Mouse (Mus musculus) spleen, adult 2 months (tissue): ENCODE measurements around the gene Slc15a1. TPM values are rescaled to one million over a fixed set of nuclear protein-coding genes. Genes with fewer than 3 reads are reported as not detected.
"Not testable (repeated sequence)": the region's sequence is repeated elsewhere in the genome, so short reads cannot be mapped to it uniquely, and the experiment has no call there.

ENCODE experiments used
- DNase-seq, 2 experiments: peaks; one replicate each; pipeline versions ENCODE4 v3.0.0 to v3.0.0-alpha.2; 2012 to 2021; ENCODE audit warnings: low spot score in 2 of 2, low read depth in 1 of 2
- H3K27ac ChIP-seq: fragments of 200-500 bp; 2 replicates; pipeline ENCODE4 v1.5.1; 2012; ENCODE audit warnings: low read length, inconsistent platforms; ENCODE audit not compliant: insufficient read depth
- H3K27me3 ChIP-seq: fragments of 200-500 bp; 2 replicates; pipeline ENCODE4 v1.6.1; 2012; ENCODE audit warnings: mild to moderate bottlenecking, moderate library complexity, low read length, inconsistent platforms; ENCODE audit not compliant: control insufficient read depth, insufficient read depth
- H3K36me3 ChIP-seq: fragments of 200-500 bp; 2 replicates; pipeline ENCODE4 v1.6.1; 2012; ENCODE audit warnings: mild to moderate bottlenecking, low read length, inconsistent platforms; ENCODE audit not compliant: control insufficient read depth, insufficient read depth
- H3K4me1 ChIP-seq: fragments of 200-500 bp; 2 replicates; pipeline ENCODE4 v1.6.1; 2011; ENCODE audit warnings: inconsistent platforms; ENCODE audit not compliant: control insufficient read depth, insufficient read depth, insufficient read length
- H3K4me3 ChIP-seq: fragments of 200-500 bp; 2 replicates; pipeline ENCODE4 v1.5.1; 2011; ENCODE audit warnings: mild to moderate bottlenecking, inconsistent platforms; ENCODE audit not compliant: insufficient read depth, insufficient read length; ENCODE audit errors: extremely low read depth
- CTCF ChIP-seq: fragments of 200-500 bp; IDR thresholded peaks from 2 replicates; pipeline ENCODE4 v1.5.1; 2011; ENCODE audit warnings: mild to moderate bottlenecking, inconsistent platforms; ENCODE audit not compliant: insufficient read depth, insufficient read length, insufficient replicate concordance; ENCODE audit errors: extremely low read depth
- POLR2A ChIP-seq: fragments of 200-500 bp; IDR thresholded peaks from 2 replicates; pipeline ENCODE4 v1.6.1; 2011; ENCODE audit warnings: low read depth, low read length, inconsistent platforms
- WGBS: fragments of 180-500 bp; shearing (Covaris S2); methylation state at CpG from one replicate; pipeline ENCODE4 v1.1.7; 2018; 5-methylcytosine and 5-hydroxymethylcytosine counted together
- polyA plus RNA-seq: library from polyadenylated mRNA; depleted of rRNA; stranded (reverse); fragments of >200 nt; gene quantifications from 2 replicates; pipeline ENCODE4 v1.2.3, GENCODE M21; 2012; rRNA removed

Slc15a1 gene
- polyA plus RNA-seq, 1 experiment: not detected

DNA sequence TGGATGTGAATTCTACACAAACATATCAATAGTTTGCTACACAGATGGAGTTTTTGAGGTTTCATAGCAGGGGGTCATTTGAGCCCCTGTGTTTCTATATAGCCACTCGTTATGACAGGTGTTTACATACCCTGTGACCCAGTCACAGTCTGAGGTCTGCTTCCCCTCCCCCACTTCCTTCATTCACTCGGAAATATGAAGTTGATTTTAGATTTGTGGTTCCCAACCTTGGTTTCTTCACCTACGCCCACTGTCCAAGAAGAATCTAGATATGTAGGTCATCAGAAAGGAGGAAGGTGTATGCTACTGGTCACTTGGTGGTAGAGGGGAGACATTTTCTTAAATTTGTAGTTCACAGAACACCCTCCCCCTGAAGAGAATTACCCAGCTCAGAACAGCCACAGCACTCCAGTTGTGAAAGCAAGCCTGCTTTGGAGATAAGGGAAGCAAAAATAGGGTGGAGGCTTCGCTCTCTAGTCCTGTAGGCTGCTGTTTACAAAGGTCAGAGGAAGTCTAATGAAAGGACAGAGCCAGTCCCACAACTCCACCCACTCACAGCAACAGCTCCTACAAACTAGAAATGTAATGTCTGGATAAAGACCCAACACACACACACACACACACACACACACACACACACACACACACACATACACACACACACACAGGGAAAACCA, 82.2 kb downstream of the Slc15a1 start:
- 5% methylated on average over 4 of the region's 4 CpGs for WGBS
- Histone ChIP-seq H3K36me3 (no peaks in the 10 kb centered on the region), H3K4me3 (no peak overlapping the region), H3K27ac (peak overlapping the region; percentile 53), H3K4me1 (peaks cover 18% of the 10 kb centered on the region; the same call in 1 of the 2 replicates), H3K27me3 (no peaks in the 10 kb centered on the region)
- DNase-seq: peak in 1 of 2 experiments; percentile 27
- TF ChIP-seq CTCF: no peak
- no peak for TF ChIP-seq POLR2A

DNA sequence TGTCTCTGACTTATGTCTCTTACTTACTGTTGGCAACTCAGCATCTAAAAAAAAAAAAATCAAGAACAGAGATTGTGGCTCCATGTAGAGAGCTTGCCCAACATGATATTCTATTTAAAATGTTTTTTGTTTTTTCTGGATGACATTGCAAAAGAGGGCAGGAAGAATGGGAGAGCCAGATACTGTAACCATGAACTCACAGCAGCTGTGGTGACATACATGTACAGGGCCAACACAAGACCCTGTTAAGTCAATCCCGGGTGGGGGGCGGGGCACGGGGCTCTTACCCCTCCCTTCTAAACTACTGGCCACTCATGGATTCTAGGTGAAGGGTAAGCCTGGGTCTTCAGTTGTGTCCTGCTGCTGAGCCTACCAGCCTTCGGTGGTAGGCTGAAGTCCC, 83.1 kb downstream of the Slc15a1 start:
- TF ChIP-seq CTCF (no peak), POLR2A (no peak)
- Histone ChIP-seq H3K27me3 (no peaks in the 10 kb centered on the region), H3K4me1 (peaks cover 18% of the 10 kb centered on the region; the same call in 1 of the 2 replicates), H3K4me3 (no peak overlapping the region), H3K27ac (peak overlapping the region; percentile 33), H3K36me3 (no peaks in the 10 kb centered on the region)
- DNase-seq: no peak
- 81% methylated on average over 4 of the region's 4 CpGs for WGBS

DNA sequence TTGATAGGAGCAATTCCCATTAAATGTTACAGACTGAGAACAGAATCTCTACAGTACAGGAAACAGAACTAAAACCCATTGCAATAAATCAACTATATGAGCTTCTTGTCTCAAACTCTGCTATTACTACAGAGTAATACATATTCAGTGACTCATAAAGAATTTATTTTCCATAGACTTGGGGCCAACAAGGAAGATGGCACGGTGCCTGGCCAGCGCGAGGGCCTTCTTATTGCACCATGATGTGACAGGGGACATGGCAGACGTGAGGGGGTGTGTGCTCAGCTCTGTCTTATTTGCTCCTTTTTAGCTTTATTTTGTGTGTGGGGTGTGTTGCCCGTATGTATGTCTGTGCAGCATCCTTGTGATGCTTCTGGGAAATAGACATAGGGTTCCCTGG, 87.5 kb downstream of the Slc15a1 start:
- WGBS: 76% methylated on average over 5 of the region's 5 CpGs
- Histone ChIP-seq H3K36me3 (no peaks in the 10 kb centered on the region), H3K4me3 (no peak overlapping the region), H3K4me1 (peaks cover 5% of the 10 kb centered on the region; the same call in 1 of the 2 replicates), H3K27ac (no peak overlapping the region), H3K27me3 (no peaks in the 10 kb centered on the region)
- DNase-seq: no peak
- TF ChIP-seq POLR2A: no peak
- no peak for TF ChIP-seq CTCF

DNA sequence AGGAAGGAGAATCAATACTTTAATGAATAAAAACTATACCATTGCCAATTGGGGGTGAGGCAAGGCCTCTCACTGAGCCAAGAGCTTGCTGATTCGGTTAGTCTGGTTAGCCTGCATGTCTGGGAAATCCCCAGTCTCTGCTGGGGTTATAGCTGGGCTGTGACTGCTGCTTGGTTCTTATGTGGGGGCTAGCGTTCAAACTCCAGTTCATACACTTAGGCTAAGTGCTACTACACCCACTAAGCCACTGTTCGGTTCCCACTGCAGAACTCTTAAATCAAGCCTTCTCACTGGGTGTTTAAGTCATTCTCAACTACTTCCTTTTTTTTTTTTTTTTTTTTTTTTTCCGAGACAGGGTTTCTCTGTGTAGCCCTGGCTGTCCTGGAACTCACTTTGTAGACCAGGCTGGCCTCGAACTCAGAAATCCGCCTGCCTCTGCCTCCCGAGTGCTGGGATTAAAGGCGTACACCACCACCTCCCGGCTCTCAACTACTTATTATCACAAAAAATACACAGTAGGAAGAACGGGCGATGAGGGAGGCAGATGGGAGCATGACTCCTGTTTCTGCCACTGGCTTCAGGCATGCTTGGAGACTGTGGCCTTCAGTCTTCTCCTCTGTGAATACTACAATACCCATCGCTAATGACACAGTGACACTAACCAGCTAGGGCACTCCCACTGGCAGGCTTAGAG, 88.3 kb downstream of the Slc15a1 start:
- H3K4me3 ChIP-seq: no peak overlapping the region
- no peaks in the 10 kb centered on the region for H3K4me1 ChIP-seq
- H3K27ac ChIP-seq: no peak overlapping the region
- no peak for DNase-seq
- TF ChIP-seq POLR2A (no peak), CTCF (no peak)
- no peaks in the 10 kb centered on the region for H3K36me3 ChIP-seq
- H3K27me3 ChIP-seq: no peaks in the 10 kb centered on the region
- WGBS: 63% methylated on average over 11 of the region's 12 CpGs

DNA sequence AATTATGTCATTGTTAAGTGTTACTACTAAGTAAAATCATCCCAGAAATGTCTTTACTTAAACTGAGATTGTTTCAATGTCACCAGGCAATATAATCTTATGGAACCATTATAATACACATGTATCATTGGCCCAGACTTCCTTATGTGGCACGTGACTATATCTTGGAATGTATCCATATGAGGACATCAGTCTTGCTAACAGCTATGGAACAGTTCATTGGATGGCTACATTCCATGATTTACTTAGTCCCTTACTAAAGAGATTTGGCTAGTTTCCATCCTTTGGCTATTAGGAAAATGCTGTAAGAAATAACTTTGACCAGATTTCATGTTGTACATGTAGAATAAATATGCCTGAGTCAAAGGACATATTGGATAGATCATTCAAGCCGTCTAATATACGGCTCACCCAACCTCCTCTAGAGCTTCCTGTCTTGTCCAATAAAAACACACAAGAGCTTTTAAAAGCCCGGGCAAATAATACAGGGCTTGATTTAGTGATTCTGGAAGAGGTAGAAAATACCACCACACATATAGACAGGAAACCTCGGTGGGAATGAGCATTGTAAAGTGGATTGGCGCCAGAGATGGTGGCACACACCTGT, 90.3 kb downstream of the Slc15a1 start:
- 78% methylated on average over 6 of the region's 6 CpGs for WGBS
- Histone ChIP-seq H3K36me3 (no peaks in the 10 kb centered on the region), H3K4me3 (no peak overlapping the region), H3K27ac (no peak overlapping the region), H3K27me3 (no peaks in the 10 kb centered on the region), H3K4me1 (no peaks in the 10 kb centered on the region)
- TF ChIP-seq POLR2A (no peak), CTCF (no peak)
- DNase-seq: no peak

DNA sequence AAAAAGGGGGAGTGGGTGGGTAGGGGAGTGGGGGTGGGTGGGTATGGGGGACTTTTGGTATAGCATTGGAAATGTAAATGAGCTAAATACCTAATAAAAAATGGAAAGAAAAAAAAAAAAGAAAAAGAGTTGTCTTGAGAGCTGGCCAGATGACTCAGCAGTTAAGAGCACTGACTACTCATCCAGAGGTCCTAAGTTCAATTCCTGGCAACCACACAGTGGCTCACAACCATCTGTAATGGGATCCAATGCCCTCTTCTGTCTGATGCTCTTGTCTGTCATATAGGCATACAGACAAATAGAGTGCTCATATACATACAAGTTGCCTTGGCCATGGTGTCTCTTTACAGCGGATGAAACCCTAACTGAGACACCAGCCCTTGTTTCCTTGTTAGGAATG, 91.3 kb downstream of the Slc15a1 start:
- WGBS: 98% methylated on average over 1 of the region's 1 CpGs
- not testable (repeated sequence) for H3K27ac ChIP-seq, H3K36me3 ChIP-seq, H3K4me1 ChIP-seq, H3K27me3 ChIP-seq, DNase-seq, H3K4me3 ChIP-seq

Other genes starting within 250 kb of the Slc15a1 start
- 32.6 and 37.8 TPM in 2 replicates for gene Stk24, start 125.2 kb downstream of the Slc15a1 start, polyA plus RNA-seq